Mouse (Mus musculus) thymus, adult 2 months (tissue): ENCODE measurements at regions not wholly inside any gene's neighbourhood (a gene's known extent, or its start where the extent isn't known, plus 50 kb on each side); places are given as distances from the start of the nearest gene placed in this dataset.

ENCODE experiments used
- DNase-seq: peaks from one replicate; pipeline ENCODE4 v3.0.0; 2021
- H3K27ac ChIP-seq: fragments of 200-500 bp; 2 replicates; pipeline ENCODE4 v1.5.1; 2012; ENCODE audit warnings: low read length, control low read depth; ENCODE audit not compliant: control insufficient read depth, insufficient read depth
- H3K27me3 ChIP-seq: fragments of 200-500 bp; 2 replicates; pipeline ENCODE4 v1.6.1; 2012; ENCODE audit warnings: mild to moderate bottlenecking, low read length, moderate library complexity, mixed read lengths; ENCODE audit not compliant: control insufficient read depth, insufficient read depth
- H3K36me3 ChIP-seq: fragments of 200-500 bp; 2 replicates; pipeline ENCODE4 v1.6.1; 2012; ENCODE audit warnings: mild to moderate bottlenecking, low read length, moderate library complexity; ENCODE audit not compliant: control insufficient read depth, insufficient read depth
- H3K4me1 ChIP-seq: fragments of 200-500 bp; replicated peaks from 2 replicates; pipeline ENCODE4 v1.6.1; 2012; ENCODE audit warnings: low read length; ENCODE audit not compliant: control insufficient read depth, insufficient read depth
- H3K4me3 ChIP-seq: fragments of 200-500 bp; 2 replicates; pipeline ENCODE4 v1.5.1; 2012; ENCODE audit warnings: mild to moderate bottlenecking, low read length, control low read depth, moderate library complexity; ENCODE audit not compliant: control insufficient read depth, insufficient read depth
- CTCF ChIP-seq: fragments of 200-500 bp; IDR thresholded peaks from 2 replicates; pipeline ENCODE4 v1.5.1; 2012; ENCODE audit warnings: mild to moderate bottlenecking, control low read depth, low read length, moderate library complexity, borderline replicate concordance; ENCODE audit not compliant: control insufficient read depth, poor library complexity, insufficient read depth; ENCODE audit errors: extremely low read depth
- POLR2A ChIP-seq: fragments of 200-500 bp; IDR thresholded peaks from 2 replicates; pipeline ENCODE4 v1.6.1; 2012; ENCODE audit warnings: mild to moderate bottlenecking, low read length, control low read depth, moderate library complexity; ENCODE audit not compliant: control insufficient read depth, poor library complexity, insufficient read depth; ENCODE audit errors: extremely low read depth
- WGBS: fragments of 180-500 bp; shearing (Covaris S2); methylation state at CpG from one replicate; pipeline ENCODE4 v1.1.7; 2018; 5-methylcytosine and 5-hydroxymethylcytosine counted together

- WGBS = 84% methylated on average over 5 of the region's 5 CpGs
- DNase-seq = no peak
- no peaks in the 10 kb centered on the region for H3K36me3 ChIP-seq
These were observed 203.6 kb downstream of the Tshz3 start for GRCm38 (mm10) chr7:36901537-36901936.

GRCm38 (mm10) chr7:36913304-36913703, 215.4 kb downstream of the Tshz3 start:
- TF ChIP-seq POLR2A = no peak
- TF ChIP-seq CTCF = no peak
- Histone ChIP-seq H3K27ac (no peak overlapping the region), H3K4me3 (no peak overlapping the region), H3K27me3 (no peaks in the 10 kb centered on the region), H3K4me1 (no peaks in the 10 kb centered on the region), H3K36me3 (no peaks in the 10 kb centered on the region)
- 87% methylated on average over 3 of the region's 3 CpGs for WGBS
- DNase-seq = no peak

More at GRCm38 (mm10) chr7:36901537-36901936, 203.6 kb downstream of the Tshz3 start:
- Histone ChIP-seq H3K27ac (no peak overlapping the region), H3K4me1 (no peaks in the 10 kb centered on the region), H3K27me3 (no peaks in the 10 kb centered on the region), H3K4me3 (no peak overlapping the region)
- no peak for TF ChIP-seq CTCF
- no peak for TF ChIP-seq POLR2A

GRCm38 (mm10) chr7:36914261-36914660, 216.3 kb downstream of the Tshz3 start:
- WGBS = 89% methylated on average over 9 of the region's 9 CpGs

GRCm38 (mm10) chr7:36915171-36915570, 217.3 kb downstream of the Tshz3 start:
- no peak overlapping the region for H3K27ac ChIP-seq
- 85% methylated on average over 5 of the region's 5 CpGs for WGBS
- no peaks in the 10 kb centered on the region for H3K36me3 ChIP-seq
- no peak for DNase-seq
- H3K4me1 ChIP-seq = no peaks in the 10 kb centered on the region
- TF ChIP-seq CTCF (no peak), POLR2A (no peak)
- no peak overlapping the region for H3K4me3 ChIP-seq
- H3K27me3 ChIP-seq = no peaks in the 10 kb centered on the region

More at GRCm38 (mm10) chr7:36914261-36914660, 216.3 kb downstream of the Tshz3 start:
- DNase-seq = no peak
- no peak overlapping the region for H3K4me3 ChIP-seq
- no peaks in the 10 kb centered on the region for H3K36me3 ChIP-seq
- no peaks in the 10 kb centered on the region for H3K4me1 ChIP-seq
- TF ChIP-seq CTCF = no peak
- TF ChIP-seq POLR2A = no peak
- H3K27me3 ChIP-seq = no peaks in the 10 kb centered on the region
- H3K27ac ChIP-seq = no peak overlapping the region

GRCm38 (mm10) chr7:36917011-36917410, 219.1 kb downstream of the Tshz3 start:
- H3K27ac ChIP-seq = no peak overlapping the region
- no peaks in the 10 kb centered on the region for H3K36me3 ChIP-seq
- H3K4me3 ChIP-seq = no peak overlapping the region
- TF ChIP-seq POLR2A = no peak
- no peak for TF ChIP-seq CTCF
- H3K4me1 ChIP-seq = no peaks in the 10 kb centered on the region
- no peaks in the 10 kb centered on the region for H3K27me3 ChIP-seq
- 53% methylated on average over 9 of the region's 9 CpGs for WGBS
- no peak for DNase-seq

- no peak for TF ChIP-seq POLR2A
- TF ChIP-seq CTCF = no peak
- H3K27ac ChIP-seq = no peak overlapping the region
- no peaks in the 10 kb centered on the region for H3K36me3 ChIP-seq
- no peak overlapping the region for H3K4me3 ChIP-seq
- 83% methylated on average over 4 of the region's 4 CpGs for WGBS
- H3K4me1 ChIP-seq = no peaks in the 10 kb centered on the region
- DNase-seq = no peak
- no peaks in the 10 kb centered on the region for H3K27me3 ChIP-seq
These were observed 221.5 kb downstream of the Tshz3 start for GRCm38 (mm10) chr7:36919413-36919812.

- Histone ChIP-seq H3K27me3 (no peaks in the 10 kb centered on the region), H3K36me3 (no peaks in the 10 kb centered on the region), H3K4me3 (no peak overlapping the region), H3K27ac (no peak overlapping the region), H3K4me1 (no peaks in the 10 kb centered on the region)
- 82% methylated on average over 14 of the region's 14 CpGs for WGBS
- TF ChIP-seq POLR2A (no peak), CTCF (no peak)
- DNase-seq = no peak
These were observed 223.1 kb downstream of the Tshz3 start for GRCm38 (mm10) chr7:36921003-36921402.
